Mouse (Mus musculus): ENCODE measurements around the gene Calhm3. TPM values are rescaled to one million over a fixed set of nuclear protein-coding genes. Genes with fewer than 3 reads are reported as not detected.

Calhm3 gene
- polyA plus RNA-seq, 1 experiment from 2014 or later: 0.33 TPM

DNA sequence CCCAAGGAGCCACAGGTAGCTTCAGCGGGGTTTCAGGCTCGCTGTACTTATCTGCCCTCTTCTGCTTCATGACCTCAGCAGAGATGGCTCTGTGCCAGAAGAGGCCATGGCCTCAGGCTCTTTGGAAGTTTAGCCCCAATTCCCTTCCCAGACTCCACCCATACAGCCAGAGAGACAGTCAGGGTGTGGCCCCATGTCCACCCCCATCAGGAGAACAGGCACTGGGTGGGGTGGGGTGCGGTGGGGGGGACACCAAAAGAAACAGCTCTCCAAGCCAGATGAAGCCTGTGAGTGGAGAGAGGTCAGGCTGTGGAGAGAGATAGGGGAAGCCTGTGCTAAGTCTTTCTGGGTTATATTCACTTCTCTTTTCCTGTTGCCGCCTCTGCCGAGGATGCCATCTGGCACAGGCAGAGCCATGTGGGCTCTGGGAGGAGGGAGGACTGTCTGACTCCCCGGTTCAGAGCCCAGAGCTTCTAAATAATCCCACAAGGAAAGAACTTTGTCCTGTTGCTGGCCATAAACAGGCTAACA, 20.4 kb downstream of the Calhm3 start:
- 60% methylated on average over 6 of the region's 6 CpGs for WGBS
- no peak overlapping the region for H3K9ac ChIP-seq (replicated peaks; ENCODE audit: low read depth, low read length)
- ATAC-seq (ENCODE audit: low read depth): no peak

GRCm38 (mm10) chr19:47136170-47136569, 21.4 kb downstream of the Calhm3 start:
- 88% methylated on average over 5 of the region's 5 CpGs for WGBS

More for the DNA sequence above, 20.4 kb downstream of the Calhm3 start:
- peak overlapping the region; percentile 40; the same call in 1 of the 2 replicates for H3K4me2 ChIP-seq (ENCODE audit: low read depth, low read length)
- 0 out of 2 replicates have a peak overlapping the region, but pooled peaks have one; percentile 7 for H3K4me3 ChIP-seq (ENCODE audit: low read depth, low read length)
- no peaks in the 10 kb centered on the region for H3K9me3 ChIP-seq (ENCODE audit: control insufficient read depth, low read length)
- no peaks in the 10 kb centered on the region; the same call in 1 of the 2 replicates for H3K27me3 ChIP-seq (ENCODE audit: control insufficient read depth, insufficient read depth, low read length)
- H3K36me3 ChIP-seq (ENCODE audit: control insufficient read depth, insufficient read depth, low read length): peaks cover 5% of the 10 kb centered on the region; the same call in 1 of the 2 replicates
- no peak overlapping the region for H3K27ac ChIP-seq (ENCODE audit: low read depth, low read length)
- peaks cover 4% of the 10 kb centered on the region; the same call in 1 of the 2 replicates for H3K4me1 ChIP-seq (ENCODE audit: control insufficient read depth, insufficient read depth, low read length)

GRCm38 (mm10) chr19:47135568-47135967, 22.0 kb downstream of the Calhm3 start:
- H3K9ac ChIP-seq (replicated peaks; ENCODE audit: low read depth, low read length): no peak overlapping the region
- 88% methylated on average over 17 of the region's 17 CpGs for WGBS
- H3K9me3 ChIP-seq (ENCODE audit: control insufficient read depth, low read length): no peaks in the 10 kb centered on the region
- H3K36me3 ChIP-seq (ENCODE audit: control insufficient read depth, insufficient read depth, low read length): peaks cover 16% of the 10 kb centered on the region
- no peak overlapping the region for H3K4me2 ChIP-seq (ENCODE audit: low read depth, low read length)
- no peak overlapping the region for H3K27ac ChIP-seq (ENCODE audit: low read depth, low read length)
- H3K4me1 ChIP-seq (ENCODE audit: control insufficient read depth, insufficient read depth, low read length): peaks cover 4% of the 10 kb centered on the region; the same call in 1 of the 2 replicates
- no peaks in the 10 kb centered on the region; the same call in 1 of the 2 replicates for H3K27me3 ChIP-seq (ENCODE audit: control insufficient read depth, insufficient read depth, low read length)
- ATAC-seq (ENCODE audit: low read depth): no peak
- H3K4me3 ChIP-seq (ENCODE audit: low read depth, low read length): no peak overlapping the region

More at GRCm38 (mm10) chr19:47136170-47136569, 21.4 kb downstream of the Calhm3 start:
- Histone ChIP-seq H3K4me1 (ENCODE audit: control insufficient read depth, insufficient read depth, low read length) (peaks cover 4% of the 10 kb centered on the region; the same call in 1 of the 2 replicates), H3K4me3 (ENCODE audit: low read depth, low read length) (no peak overlapping the region), H3K9me3 (ENCODE audit: control insufficient read depth, low read length) (no peaks in the 10 kb centered on the region), H3K4me2 (ENCODE audit: low read depth, low read length) (no peak overlapping the region), H3K9ac (replicated peaks; ENCODE audit: low read depth, low read length) (no peak overlapping the region), H3K27me3 (ENCODE audit: control insufficient read depth, insufficient read depth, low read length) (no peaks in the 10 kb centered on the region; the same call in 1 of the 2 replicates), H3K27ac (ENCODE audit: low read depth, low read length) (no peak overlapping the region), H3K36me3 (ENCODE audit: control insufficient read depth, insufficient read depth, low read length) (peaks cover 10% of the 10 kb centered on the region)
- no peak for ATAC-seq (ENCODE audit: low read depth)

GRCm38 (mm10) chr19:47133161-47133560, 24.4 kb downstream of the Calhm3 start:
- peaks cover 4% of the 10 kb centered on the region; the same call in 1 of the 2 replicates for H3K4me1 ChIP-seq (ENCODE audit: control insufficient read depth, insufficient read depth, low read length)
- no peak overlapping the region for H3K27ac ChIP-seq (ENCODE audit: low read depth, low read length)
- WGBS: 94% methylated on average over 7 of the region's 7 CpGs
- H3K9ac ChIP-seq (replicated peaks; ENCODE audit: low read depth, low read length): no peak overlapping the region
- no peaks in the 10 kb centered on the region; the same call in 1 of the 2 replicates for H3K27me3 ChIP-seq (ENCODE audit: control insufficient read depth, insufficient read depth, low read length)
- H3K9me3 ChIP-seq (ENCODE audit: control insufficient read depth, low read length): no peaks in the 10 kb centered on the region
- no peak overlapping the region for H3K4me3 ChIP-seq (ENCODE audit: low read depth, low read length)
- H3K4me2 ChIP-seq (ENCODE audit: low read depth, low read length): no peak overlapping the region
- peaks cover 33% of the 10 kb centered on the region for H3K36me3 ChIP-seq (ENCODE audit: control insufficient read depth, insufficient read depth, low read length)
- no peak for ATAC-seq (ENCODE audit: low read depth)

GRCm38 (mm10) chr19:47130551-47131125, 26.9 kb downstream of the Calhm3 start:
- H3K9me3 ChIP-seq (ENCODE audit: control insufficient read depth, low read length): no peaks in the 10 kb centered on the region
- H3K4me2 ChIP-seq (ENCODE audit: low read depth, low read length): no peak overlapping the region
- no peak overlapping the region for H3K9ac ChIP-seq (replicated peaks; ENCODE audit: low read depth, low read length)
- H3K27me3 ChIP-seq (ENCODE audit: control insufficient read depth, insufficient read depth, low read length): no peaks in the 10 kb centered on the region
- H3K4me3 ChIP-seq (ENCODE audit: low read depth, low read length): no peak overlapping the region
- H3K36me3 ChIP-seq (ENCODE audit: control insufficient read depth, insufficient read depth, low read length): peaks cover 47% of the 10 kb centered on the region
- WGBS: 97% methylated on average over 15 of the region's 15 CpGs
- no peaks in the 10 kb centered on the region for H3K4me1 ChIP-seq (ENCODE audit: control insufficient read depth, insufficient read depth, low read length)
- no peak overlapping the region for H3K27ac ChIP-seq (ENCODE audit: low read depth, low read length)
- ATAC-seq (ENCODE audit: low read depth): no peak

- Histone ChIP-seq H3K27me3 (ENCODE audit: control insufficient read depth, insufficient read depth, low read length) (no peaks in the 10 kb centered on the region), H3K9ac (replicated peaks; ENCODE audit: low read depth, low read length) (no peak overlapping the region), H3K4me1 (ENCODE audit: control insufficient read depth, insufficient read depth, low read length) (no peaks in the 10 kb centered on the region), H3K4me2 (ENCODE audit: low read depth, low read length) (no peak overlapping the region), H3K27ac (ENCODE audit: low read depth, low read length) (no peak overlapping the region), H3K9me3 (ENCODE audit: control insufficient read depth, low read length) (no peaks in the 10 kb centered on the region), H3K4me3 (ENCODE audit: low read depth, low read length) (no peak overlapping the region), H3K36me3 (ENCODE audit: control insufficient read depth, insufficient read depth, low read length) (peaks cover 61% of the 10 kb centered on the region)
- ATAC-seq (ENCODE audit: low read depth): no peak
- WGBS: 97% methylated on average over 11 of the region's 11 CpGs
Observed at GRCm38 (mm10) chr19:47128835-47129234, 28.7 kb downstream of the Calhm3 start.

- Histone ChIP-seq H3K36me3 (ENCODE audit: control insufficient read depth, insufficient read depth, low read length) (peaks cover 61% of the 10 kb centered on the region), H3K9ac (replicated peaks; ENCODE audit: low read depth, low read length) (no peak overlapping the region)
- 95% methylated on average over 10 of the region's 10 CpGs for WGBS
Observed at GRCm38 (mm10) chr19:47128164-47128563, 29.4 kb downstream of the Calhm3 start.

GRCm38 (mm10) chr19:47122802-47123201, 34.8 kb downstream of the Calhm3 start:
- H3K27ac ChIP-seq (ENCODE audit: low read depth, low read length): no peak overlapping the region
- H3K4me3 ChIP-seq (ENCODE audit: low read depth, low read length): no peak overlapping the region
- H3K9me3 ChIP-seq (ENCODE audit: control insufficient read depth, low read length): no peaks in the 10 kb centered on the region
- no peaks in the 10 kb centered on the region for H3K4me1 ChIP-seq (ENCODE audit: control insufficient read depth, insufficient read depth, low read length)
- ATAC-seq (ENCODE audit: low read depth): no peak
- H3K36me3 ChIP-seq (ENCODE audit: control insufficient read depth, insufficient read depth, low read length): peaks cover 36% of the 10 kb centered on the region
- no peaks in the 10 kb centered on the region for H3K27me3 ChIP-seq (ENCODE audit: control insufficient read depth, insufficient read depth, low read length)
- H3K4me2 ChIP-seq (ENCODE audit: low read depth, low read length): no peak overlapping the region
- WGBS: 27% methylated on average over 2 of the region's 2 CpGs
- H3K9ac ChIP-seq (replicated peaks; ENCODE audit: low read depth, low read length): no peak overlapping the region

More at GRCm38 (mm10) chr19:47128164-47128563, 29.4 kb downstream of the Calhm3 start:
- Histone ChIP-seq H3K27ac (ENCODE audit: low read depth, low read length) (no peak overlapping the region), H3K4me1 (ENCODE audit: control insufficient read depth, insufficient read depth, low read length) (no peaks in the 10 kb centered on the region), H3K4me2 (ENCODE audit: low read depth, low read length) (no peak overlapping the region), H3K27me3 (ENCODE audit: control insufficient read depth, insufficient read depth, low read length) (no peaks in the 10 kb centered on the region), H3K9me3 (ENCODE audit: control insufficient read depth, low read length) (no peaks in the 10 kb centered on the region), H3K4me3 (ENCODE audit: low read depth, low read length) (no peak overlapping the region)
- ATAC-seq (ENCODE audit: low read depth): no peak

DNA sequence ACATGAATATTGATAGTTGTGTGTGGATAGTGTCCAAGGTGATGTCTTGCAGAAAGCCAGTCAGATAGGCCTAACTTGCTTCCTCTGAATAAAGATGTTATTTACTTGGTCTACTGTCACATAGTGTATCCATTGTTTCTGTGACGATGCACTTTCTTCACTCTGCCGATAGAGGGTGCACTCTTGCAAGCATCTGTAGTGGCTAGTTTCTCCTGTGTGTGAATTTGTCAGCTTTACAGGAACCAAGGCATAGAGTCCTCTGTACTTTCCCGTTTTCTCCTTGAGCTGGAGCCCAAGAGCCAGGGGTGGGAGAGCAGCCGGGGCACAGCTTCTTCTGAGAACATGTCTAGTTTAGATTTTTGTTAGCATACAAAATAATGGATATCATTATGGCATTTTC, 36.5 kb downstream of the Calhm3 start:
- no peak overlapping the region for H3K4me2 ChIP-seq (ENCODE audit: low read depth, low read length)
- no peaks in the 10 kb centered on the region for H3K9me3 ChIP-seq (ENCODE audit: control insufficient read depth, low read length)
- no peak overlapping the region for H3K4me3 ChIP-seq (ENCODE audit: low read depth, low read length)
- H3K27ac ChIP-seq (ENCODE audit: low read depth, low read length): no peak overlapping the region
- peaks cover 30% of the 10 kb centered on the region for H3K36me3 ChIP-seq (ENCODE audit: control insufficient read depth, insufficient read depth, low read length)
- H3K27me3 ChIP-seq (ENCODE audit: control insufficient read depth, insufficient read depth, low read length): no peaks in the 10 kb centered on the region
- WGBS: 39% methylated on average over 4 of the region's 4 CpGs
- ATAC-seq (ENCODE audit: low read depth): no peak
- H3K9ac ChIP-seq (replicated peaks; ENCODE audit: low read depth, low read length): no peak overlapping the region
- no peaks in the 10 kb centered on the region for H3K4me1 ChIP-seq (ENCODE audit: control insufficient read depth, insufficient read depth, low read length)
